8 mouse cellular contexts compared by ENCODE assay signal in genomic region chr5:127370503-127370902, GRCm38 (mm10).
DNase-seq lines count a peak whose midpoint lies in the region; ATAC-seq and TF ChIP-seq lines count a peak whose summit lies in the region.

No protein-coding gene starts in this region.

- H3K27me3 ChIP-seq in heart, adult 2 months (ENCODE audit: control insufficient read depth, insufficient read depth, low read length), result no peaks in the 10 kb centered on the region
- no peaks in the 10 kb centered on the region for H3K27me3 ChIP-seq in heart, embryonic 12.5 days (replicated peaks)
- H3K27me3 ChIP-seq in embryonic facial prominence, embryonic 14.5 days (replicated peaks; ENCODE audit: control insufficient read depth, insufficient read depth, low read length), result no peaks in the 10 kb centered on the region
- H3K27me3 ChIP-seq in hindbrain, embryonic 14.5 days (ENCODE audit: control insufficient read depth, insufficient read depth, low read length), result no peaks in the 10 kb centered on the region
- H3K27me3 ChIP-seq in midbrain, embryonic 13.5 days, result no peaks in the 10 kb centered on the region

- ATAC-seq in heart, embryonic 12.5 days (ENCODE audit: insufficient number of reproducible peaks, low FRiP score), result no peak
- peak; percentile 91 for ATAC-seq in embryonic facial prominence, embryonic 14.5 days (ENCODE audit: low read depth)
- peak; percentile 34; the same call in 1 of the 2 replicates for ATAC-seq in hindbrain, embryonic 14.5 days (ENCODE audit: low FRiP score)
- ATAC-seq in midbrain, embryonic 13.5 days, result no peak

- H3K4me3 ChIP-seq in heart, adult 2 months, result no peak overlapping the region
- no peak overlapping the region for H3K4me3 ChIP-seq in heart, embryonic 12.5 days
- no peak overlapping the region for H3K4me3 ChIP-seq in embryonic facial prominence, embryonic 14.5 days (ENCODE audit: low read depth, low read length)
- H3K4me3 ChIP-seq in hindbrain, embryonic 14.5 days (replicated peaks; ENCODE audit: low read length), result no peak overlapping the region
- no peak overlapping the region for H3K4me3 ChIP-seq in midbrain, embryonic 13.5 days (replicated peaks)

- no peak for TF ChIP-seq POLR2A in heart, adult 2 months (IDR thresholded peaks at IDR 0.05; ENCODE audit: insufficient read depth, low read depth, low read length)

- no peaks in the 10 kb centered on the region for H3K4me1 ChIP-seq in heart, adult 2 months (ENCODE audit: control insufficient read depth, insufficient read depth, low read length)
- H3K4me1 ChIP-seq in heart, embryonic 12.5 days (replicated peaks), result no peaks in the 10 kb centered on the region
- H3K4me1 ChIP-seq in embryonic facial prominence, embryonic 14.5 days (ENCODE audit: control insufficient read depth, insufficient read depth, low read length), result peaks cover 27% of the 10 kb centered on the region
- H3K4me1 ChIP-seq in hindbrain, embryonic 14.5 days (replicated peaks; ENCODE audit: control insufficient read depth, insufficient read depth, low read length), result peaks cover 4% of the 10 kb centered on the region
- peaks cover 14% of the 10 kb centered on the region for H3K4me1 ChIP-seq in midbrain, embryonic 13.5 days (replicated peaks)

- no peak overlapping the region for H3K27ac ChIP-seq in heart, adult 2 months
- no peak overlapping the region for H3K27ac ChIP-seq in heart, embryonic 12.5 days (ENCODE audit: poor library complexity, severe bottlenecking)
- H3K27ac ChIP-seq in embryonic facial prominence, embryonic 14.5 days (replicated peaks; ENCODE audit: low read depth, low read length), result peak overlapping the region; percentile 88
- no peak overlapping the region for H3K27ac ChIP-seq in hindbrain, embryonic 14.5 days
- H3K27ac ChIP-seq in midbrain, embryonic 13.5 days, result peak overlapping the region; percentile 32; the same call in 1 of the 2 replicates

- peak; percentile 22 to 29 for DNase-seq in heart, adult 2 months
- DNase-seq in embryonic facial prominence, embryonic 14.5 days (ENCODE audit: low spot score), result peak; percentile 95
- DNase-seq in hindbrain, embryonic 14.5 days (ENCODE audit: low spot score), result peak; percentile 56
- no peak for DNase-seq in spleen, adult 18-20 months
- DNase-seq in left cerebral cortex, adult 8-10 months (ENCODE audit: low spot score in 2 of 2), result no peak
- DNase-seq in kidney, postnatal 36 days, result no peak

- H3K79me2 ChIP-seq in heart, adult 2 months (replicated peaks; ENCODE audit: control insufficient read depth, insufficient read depth, low read length), result no peaks in the 10 kb centered on the region

- no peak for TF ChIP-seq EP300 in heart, adult 2 months (IDR thresholded peaks at IDR 0.05; ENCODE audit: insufficient read depth, low read depth, low read length)

- no peak overlapping the region for H3K4me2 ChIP-seq in heart, embryonic 12.5 days
- H3K4me2 ChIP-seq in embryonic facial prominence, embryonic 14.5 days (ENCODE audit: low read depth, low read length), result peak overlapping the region; percentile 42
- H3K4me2 ChIP-seq in hindbrain, embryonic 14.5 days (replicated peaks), result no peak overlapping the region; the same call in 1 of the 2 replicates
- H3K4me2 ChIP-seq in midbrain, embryonic 13.5 days (replicated peaks), result no peak overlapping the region; the same call in 1 of the 2 replicates

- 0 out of 2 replicates have a peak, but pooled peaks cover 4% of the 10 kb centered on the region for H3K9me3 ChIP-seq in heart, embryonic 12.5 days (replicated peaks)
- H3K9me3 ChIP-seq in embryonic facial prominence, embryonic 14.5 days (ENCODE audit: control insufficient read depth, low read length), result peaks cover 14% of the 10 kb centered on the region; the same call in 1 of the 2 replicates
- no peaks in the 10 kb centered on the region for H3K9me3 ChIP-seq in hindbrain, embryonic 14.5 days (ENCODE audit: control insufficient read depth, low read length)
- H3K9me3 ChIP-seq in midbrain, embryonic 13.5 days, result peaks cover 4% of the 10 kb centered on the region; the same call in 1 of the 2 replicates

- TF ChIP-seq CTCF in heart, adult 2 months (IDR thresholded peaks at IDR 0.05), result no peak

- intact Hi-C loops in heart, adult 2 months (cut with DNase I), result no loop called here

- WGBS in heart, adult 2 months, result 38% methylated on average over 3 of the region's 3 CpGs
- WGBS in heart, embryonic 12.5 days, result 47% methylated on average over 3 of the region's 3 CpGs
- WGBS in embryonic facial prominence, embryonic 14.5 days, result 5% methylated on average over 3 of the region's 3 CpGs
- 8% methylated on average over 3 of the region's 3 CpGs for WGBS in hindbrain, embryonic 14.5 days
- 11% methylated on average over 3 of the region's 3 CpGs for WGBS in midbrain, embryonic 13.5 days

- no peak overlapping the region for H3K9ac ChIP-seq in heart, adult 2 months (ENCODE audit: low read depth, low read length)
- H3K9ac ChIP-seq in heart, embryonic 12.5 days, result no peak overlapping the region
- H3K9ac ChIP-seq in embryonic facial prominence, embryonic 14.5 days (ENCODE audit: low read depth, low read length), result no peak overlapping the region; the same call in 1 of the 2 replicates
- no peak overlapping the region for H3K9ac ChIP-seq in hindbrain, embryonic 14.5 days
- no peak overlapping the region for H3K9ac ChIP-seq in midbrain, embryonic 13.5 days (replicated peaks)

- H3K36me3 ChIP-seq in heart, adult 2 months (ENCODE audit: control insufficient read depth, insufficient read depth, low read length), result no peaks in the 10 kb centered on the region
- H3K36me3 ChIP-seq in heart, embryonic 12.5 days, result no peaks in the 10 kb centered on the region
- no peaks in the 10 kb centered on the region for H3K36me3 ChIP-seq in embryonic facial prominence, embryonic 14.5 days (ENCODE audit: control insufficient read depth, insufficient read depth, low read length)
- no peaks in the 10 kb centered on the region for H3K36me3 ChIP-seq in hindbrain, embryonic 14.5 days (replicated peaks; ENCODE audit: control insufficient read depth, insufficient read depth)
- H3K36me3 ChIP-seq in midbrain, embryonic 13.5 days, result no peaks in the 10 kb centered on the region

Comparison
In these comparisons a context has a peak if more than half of its experiments do, and no peak if none do; other contexts are left out.
1. DNase-seq: peak in heart, adult 2 months (2 of 2), embryonic facial prominence, embryonic 14.5 days (single experiment) and hindbrain, embryonic 14.5 days (single experiment); none in spleen, adult 18-20 months (0 of 2), left cerebral cortex, adult 8-10 months (0 of 2) and kidney, postnatal 36 days (0 of 2).
2. H3K27ac ChIP-seq: peak in embryonic facial prominence, embryonic 14.5 days (single experiment) and midbrain, embryonic 13.5 days (single experiment); none in heart, adult 2 months (single experiment), heart, embryonic 12.5 days (single experiment) and hindbrain, embryonic 14.5 days (single experiment).
3. ATAC-seq: peak in embryonic facial prominence, embryonic 14.5 days (single experiment) and hindbrain, embryonic 14.5 days (single experiment); none in heart, embryonic 12.5 days (single experiment) and midbrain, embryonic 13.5 days (single experiment).